Mouse (Mus musculus) limb, embryonic 11.5 days (tissue): ENCODE measurements at regions not wholly inside any gene's neighbourhood (a gene's known extent, or its start where the extent isn't known, plus 50 kb on each side); places are given as distances from the start of the nearest gene placed in this dataset.

ENCODE experiments used
- ATAC-seq: fragments of 200-750 bp; cut with Nextera tagmentation; 2 replicates; pipeline ENCODE4 v1.8.0; 2017; ENCODE audit warnings: low read depth; ENCODE audit not compliant: insufficient number of reproducible peaks, low FRiP score, low TSS enrichment
- DNase-seq: peaks from one replicate; pipeline ENCODE4 v3.0.0-alpha.2; 2015; ENCODE audit warnings: low spot score
- H3K27ac ChIP-seq: fragments of 300-500 bp; sonication (generic); replicated peaks from 2 replicates; pipeline ENCODE4 v1.5.1; 2014; ENCODE audit warnings: low read depth, mild to moderate bottlenecking, low read length
- H3K27me3 ChIP-seq: fragments of 300-500 bp; sonication (generic); 2 replicates; pipeline ENCODE4 v1.6.1; 2014; ENCODE audit warnings: mild to moderate bottlenecking, low read length, mixed read lengths; ENCODE audit not compliant: control insufficient read depth, insufficient read depth
- H3K36me3 ChIP-seq: fragments of 300-500 bp; sonication (generic); 2 replicates; pipeline ENCODE4 v1.6.1; 2014; ENCODE audit warnings: mild to moderate bottlenecking, low read length, moderate library complexity, mixed read lengths; ENCODE audit not compliant: control insufficient read depth, insufficient read depth
- H3K4me1 ChIP-seq: fragments of 300-500 bp; sonication (generic); 2 replicates; pipeline ENCODE4 v1.6.1; 2014; ENCODE audit warnings: low read length, mixed read lengths; ENCODE audit not compliant: control insufficient read depth, insufficient read depth
- H3K4me2 ChIP-seq: fragments of 300-500 bp; sonication (generic); 2 replicates; pipeline ENCODE4 v1.6.1; 2014; ENCODE audit warnings: low read depth, mild to moderate bottlenecking, moderate library complexity; ENCODE audit not compliant: severe bottlenecking
- H3K4me3 ChIP-seq: fragments of 300-500 bp; sonication (generic); 2 replicates; pipeline ENCODE4 v1.5.1; 2014; ENCODE audit warnings: low read depth, low read length
- H3K9ac ChIP-seq: fragments of 300-500 bp; sonication (generic); 2 replicates; pipeline ENCODE4 v1.6.1; 2014; ENCODE audit warnings: mild to moderate bottlenecking, low read length
- H3K9me3 ChIP-seq: fragments of 300-500 bp; sonication (generic); 2 replicates; pipeline ENCODE4 v1.6.1; 2016; ENCODE audit warnings: low read length; ENCODE audit not compliant: control insufficient read depth
- WGBS: fragments of 180-500 bp; shearing (Covaris S2); extraction: QIAGEN DNeasy Blood & Tissue Kit; methylation state at CpG from one replicate; pipeline ENCODE4 v1.1.7; 2014; 5-methylcytosine and 5-hydroxymethylcytosine counted together

DNA sequence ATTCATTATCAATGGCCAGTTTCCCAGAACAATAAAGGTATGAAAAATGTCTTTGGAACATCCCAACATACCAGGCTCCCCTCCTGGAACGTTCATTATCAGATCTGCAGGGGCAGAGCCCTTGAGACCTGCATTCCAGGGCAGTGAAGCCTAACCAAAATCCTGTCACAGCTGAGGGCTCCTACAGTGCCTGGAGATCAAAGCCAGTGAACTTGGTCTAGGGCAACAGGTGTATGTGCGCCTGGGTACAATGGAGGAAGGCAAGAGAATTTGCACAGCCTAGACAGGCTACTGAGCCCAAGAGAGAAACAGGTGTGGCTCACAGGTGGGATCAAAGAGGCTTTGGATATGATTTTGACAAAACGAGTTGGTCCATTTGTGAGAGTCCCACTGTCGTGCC lies 335.6 kb downstream of the Efnb2 start:
- Histone ChIP-seq H3K4me1 (0 out of 2 replicates have a peak, but pooled peaks cover 6% of the 10 kb centered on the region), H3K27me3 (no peaks in the 10 kb centered on the region), H3K9me3 (no peaks in the 10 kb centered on the region), H3K36me3 (no peaks in the 10 kb centered on the region), H3K4me3 (no peak overlapping the region), H3K9ac (no peak overlapping the region), H3K4me2 (no peak overlapping the region), H3K27ac (no peak overlapping the region)
- DNase-seq (no peak), ATAC-seq (no peak)
- WGBS: 39% methylated on average over 4 of the region's 4 CpGs

DNA sequence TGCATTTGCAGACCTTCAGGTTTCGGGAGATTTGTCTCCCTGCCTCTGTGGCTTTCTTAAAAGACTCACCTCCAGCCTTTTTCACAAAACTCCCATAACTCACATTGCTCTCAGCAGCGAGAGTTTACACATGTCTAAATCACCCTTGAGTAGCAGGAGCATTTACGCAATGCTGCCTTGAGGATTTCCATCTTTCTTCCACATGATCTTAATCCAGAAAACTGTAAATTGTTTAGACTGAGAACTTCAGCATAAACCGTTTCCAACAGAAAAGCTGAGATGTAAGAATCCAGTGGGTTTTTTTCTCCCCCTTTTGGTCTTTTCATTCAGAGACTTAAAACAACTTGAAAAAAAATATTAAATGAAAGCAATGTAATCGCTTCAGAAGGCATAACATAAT lies 336.5 kb downstream of the Efnb2 start:
- H3K4me1 ChIP-seq: 0 out of 2 replicates have a peak, but pooled peaks cover 6% of the 10 kb centered on the region
- no peaks in the 10 kb centered on the region for H3K27me3 ChIP-seq
- H3K9me3 ChIP-seq: no peaks in the 10 kb centered on the region
- no peak overlapping the region for H3K4me2 ChIP-seq
- H3K9ac ChIP-seq: no peak overlapping the region
- no peak overlapping the region for H3K27ac ChIP-seq
- DNase-seq (no peak), ATAC-seq (no peak)
- 65% methylated on average over 5 of the region's 5 CpGs for WGBS
- no peaks in the 10 kb centered on the region for H3K36me3 ChIP-seq
- H3K4me3 ChIP-seq: no peak overlapping the region

DNA sequence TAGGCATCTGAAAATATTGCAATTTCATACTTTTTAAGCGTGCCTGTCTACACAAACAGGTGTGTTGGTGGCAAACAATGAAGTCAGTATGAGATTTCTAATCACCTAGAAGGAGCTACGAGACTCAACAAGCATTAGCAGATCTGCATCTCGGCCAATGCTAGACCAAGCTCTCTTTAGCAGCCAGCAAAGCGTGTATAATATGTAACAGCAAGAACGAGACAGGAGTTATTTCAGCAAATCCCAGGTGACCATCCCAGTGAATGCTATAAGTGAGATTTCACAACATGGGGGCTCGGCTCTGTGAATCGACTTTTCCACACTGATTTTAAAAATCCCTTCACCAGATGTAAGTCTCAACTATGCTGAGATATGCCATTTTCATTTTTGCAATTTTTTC lies 352.8 kb downstream of the Efnb2 start:
- 75% methylated on average over 7 of the region's 7 CpGs for WGBS
- no peaks in the 10 kb centered on the region for H3K4me1 ChIP-seq
- no peaks in the 10 kb centered on the region for H3K36me3 ChIP-seq
- H3K4me3 ChIP-seq: no peak overlapping the region
- H3K27me3 ChIP-seq: no peaks in the 10 kb centered on the region
- H3K4me2 ChIP-seq: no peak overlapping the region
- no peak overlapping the region for H3K9ac ChIP-seq
- H3K27ac ChIP-seq: no peak overlapping the region
- ATAC-seq (no peak), DNase-seq (no peak)
- H3K9me3 ChIP-seq: no peaks in the 10 kb centered on the region

DNA sequence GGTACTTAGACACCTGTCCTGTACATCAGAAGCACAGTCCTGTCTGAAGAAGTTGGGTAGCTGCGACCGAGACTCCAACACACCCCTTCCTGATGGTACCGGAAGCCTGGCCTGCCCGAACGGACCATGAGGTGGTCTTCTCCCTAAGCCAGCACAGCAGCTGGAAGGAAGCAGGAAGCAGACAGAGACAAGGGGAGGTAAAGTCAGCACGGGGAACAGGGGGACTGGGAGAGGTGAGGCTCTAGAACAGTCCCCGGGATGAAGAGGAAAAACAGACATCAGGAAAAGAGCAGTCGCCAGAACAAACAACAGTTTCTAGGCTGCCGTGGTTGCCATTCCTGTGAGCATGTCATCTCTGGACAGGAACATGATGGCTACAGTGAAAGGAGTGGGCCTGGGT lies 353.6 kb downstream of the Efnb2 start:
- Histone ChIP-seq H3K27ac (no peak overlapping the region), H3K27me3 (no peaks in the 10 kb centered on the region), H3K4me1 (no peaks in the 10 kb centered on the region), H3K4me3 (no peak overlapping the region), H3K9ac (no peak overlapping the region), H3K9me3 (no peaks in the 10 kb centered on the region), H3K4me2 (no peak overlapping the region), H3K36me3 (no peaks in the 10 kb centered on the region)
- WGBS: 83% methylated on average over 9 of the region's 9 CpGs
- DNase-seq: no peak
- ATAC-seq: no peak

DNA sequence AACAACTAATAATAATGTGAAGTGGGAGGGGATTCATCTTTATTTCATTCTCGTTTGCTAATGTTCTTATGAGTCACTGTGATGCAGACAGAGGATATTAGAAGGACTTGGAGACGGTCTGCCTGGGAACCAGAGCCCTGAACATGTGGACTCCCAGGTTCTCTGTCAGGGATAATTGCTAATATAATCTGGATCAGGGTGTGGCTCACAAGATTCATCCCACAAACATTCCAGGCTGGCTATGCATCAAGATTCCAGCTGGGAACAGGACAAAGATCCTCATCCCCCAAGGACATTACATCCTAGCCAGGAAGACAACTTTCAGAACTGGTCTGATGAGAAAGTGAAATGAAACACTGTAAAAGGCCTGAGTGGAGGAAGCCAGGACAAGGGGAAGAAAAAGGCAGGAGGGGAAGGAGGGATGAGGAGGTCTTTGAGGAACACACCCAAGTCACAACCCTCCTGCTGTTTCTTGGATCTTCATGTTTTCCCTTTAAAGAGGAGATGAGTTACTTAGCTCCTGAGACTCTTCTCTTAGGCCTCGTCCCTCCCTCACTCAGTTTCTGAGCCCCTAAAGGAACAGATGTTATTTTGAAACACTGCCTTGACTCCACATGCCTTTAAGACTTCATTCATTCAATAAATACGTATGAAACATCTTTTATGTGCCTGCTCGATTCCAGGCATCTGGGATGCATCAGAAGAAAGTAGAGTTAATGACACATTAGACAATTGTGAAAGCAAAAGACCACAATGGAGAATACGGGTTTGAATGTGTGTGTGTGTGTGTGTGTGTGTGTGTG lies 360.9 kb downstream of the Efnb2 start:
- Histone ChIP-seq H3K9ac (no peak overlapping the region), H3K9me3 (no peaks in the 10 kb centered on the region), H3K27ac (no peak overlapping the region), H3K36me3 (no peaks in the 10 kb centered on the region), H3K27me3 (no peaks in the 10 kb centered on the region), H3K4me3 (no peak overlapping the region), H3K4me1 (no peaks in the 10 kb centered on the region), H3K4me2 (no peak overlapping the region)
- ATAC-seq (no peak), DNase-seq (no peak)
- 68% methylated on average over 6 of the region's 6 CpGs for WGBS

DNA sequence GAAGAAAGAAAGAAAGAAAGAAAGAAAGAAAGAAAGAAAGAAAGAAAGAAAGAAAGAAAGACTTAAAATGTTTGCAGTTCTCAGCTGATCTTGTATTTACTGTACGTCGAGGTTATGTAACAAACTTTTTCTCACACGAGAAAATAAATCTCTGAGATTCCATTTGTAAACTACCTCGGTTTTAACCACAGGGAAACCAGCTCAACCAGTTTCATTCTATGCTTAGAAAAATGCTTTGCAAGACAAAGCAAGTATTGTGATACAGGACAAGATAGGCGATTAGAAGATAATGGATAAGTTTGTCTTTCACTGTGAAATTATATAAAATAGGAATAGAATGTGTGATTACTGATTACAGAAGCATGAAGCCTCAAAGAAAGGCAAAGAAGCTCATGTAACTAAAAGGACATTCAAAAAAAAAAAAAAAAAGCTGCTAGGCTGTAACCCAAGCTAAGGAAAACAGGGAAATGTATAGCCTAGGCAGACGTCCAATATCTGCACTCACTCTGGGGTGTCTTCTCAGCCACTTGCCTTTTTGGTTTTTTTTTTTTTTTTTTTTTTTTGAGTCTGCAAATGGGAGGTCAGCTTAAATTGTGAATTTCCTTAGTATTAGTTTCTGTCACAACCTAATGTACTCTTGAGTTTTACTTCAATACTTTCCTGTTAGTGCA lies 368.3 kb downstream of the Efnb2 start:
- H3K4me2 ChIP-seq: no peak overlapping the region
- H3K9me3 ChIP-seq: no peaks in the 10 kb centered on the region
- H3K36me3 ChIP-seq: no peaks in the 10 kb centered on the region
- no peak for DNase-seq
- no peak overlapping the region for H3K27ac ChIP-seq
- H3K27me3 ChIP-seq: no peaks in the 10 kb centered on the region
- ATAC-seq: no peak
- no peak overlapping the region for H3K9ac ChIP-seq
- H3K4me3 ChIP-seq: no peak overlapping the region
- WGBS: 72% methylated on average over 6 of the region's 6 CpGs
- H3K4me1 ChIP-seq: no peaks in the 10 kb centered on the region

DNA sequence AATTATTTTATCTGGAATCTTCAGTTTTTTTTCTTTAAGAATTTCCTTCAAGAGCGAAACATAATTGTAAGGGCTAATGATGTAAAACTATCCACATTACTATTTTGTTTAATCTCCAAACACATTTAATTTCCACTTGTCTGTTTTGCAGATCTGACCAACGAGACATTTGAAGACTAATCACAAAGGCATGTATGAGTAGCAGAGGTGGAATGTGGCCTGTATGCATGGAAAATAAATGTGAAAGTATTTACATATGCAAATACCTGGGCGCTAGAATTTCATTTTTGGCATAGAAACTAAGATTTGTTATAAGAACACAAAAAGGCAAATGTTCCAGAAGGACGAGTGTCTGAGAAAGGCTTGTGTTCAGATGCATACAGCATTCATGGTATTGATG lies 375.2 kb downstream of the Efnb2 start:
- Histone ChIP-seq H3K27ac (no peak overlapping the region), H3K36me3 (no peaks in the 10 kb centered on the region), H3K4me1 (no peaks in the 10 kb centered on the region), H3K9me3 (no peaks in the 10 kb centered on the region), H3K27me3 (no peaks in the 10 kb centered on the region), H3K4me2 (no peak overlapping the region), H3K9ac (no peak overlapping the region), H3K4me3 (no peak overlapping the region)
- no peak for ATAC-seq
- DNase-seq: no peak
- 85% methylated on average over 4 of the region's 4 CpGs for WGBS

DNA sequence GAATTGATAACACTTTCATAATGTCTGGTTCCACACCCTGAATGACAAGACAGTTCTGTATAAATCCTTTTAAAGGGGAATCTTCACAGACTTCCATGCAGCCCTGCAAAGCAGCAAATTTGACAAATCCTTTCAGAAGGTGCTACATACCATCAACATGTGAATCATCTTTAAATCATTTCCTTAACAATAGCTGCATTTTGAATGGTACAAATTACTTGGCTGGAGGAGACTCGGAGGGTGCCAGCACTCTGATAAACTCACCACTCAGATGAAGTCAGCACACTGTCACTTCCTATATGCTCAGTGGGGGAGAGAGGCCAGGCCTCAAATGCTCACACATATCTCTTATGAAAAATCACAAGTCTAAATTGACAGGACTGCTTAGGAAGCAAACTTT lies 386.1 kb downstream of the Efnb2 start:
- ATAC-seq (no peak), DNase-seq (no peak)
- Histone ChIP-seq H3K27ac (no peak overlapping the region), H3K4me2 (no peak overlapping the region), H3K4me1 (no peaks in the 10 kb centered on the region), H3K9me3 (no peaks in the 10 kb centered on the region), H3K4me3 (no peak overlapping the region), H3K27me3 (no peaks in the 10 kb centered on the region), H3K9ac (no peak overlapping the region), H3K36me3 (no peaks in the 10 kb centered on the region)
- 87% methylated on average over 1 of the region's 1 CpGs for WGBS
